Mouse (Mus musculus) erythroid progenitor cell, adult 5-6 weeks (primary cell): Measurements from ENCODE around the gene Gm20388. TPM values are rescaled to one million over a fixed set of nuclear protein-coding genes. Genes with fewer than 3 reads are reported as not detected.

Source experiments
- ATAC-seq: replicated peaks from 2 replicates; pipeline ENCODE4 v1.8.0; 2016; ENCODE audit warnings: moderate number of reproducible peaks, mild to moderate bottlenecking, moderate TSS enrichment, inconsistent platforms; ENCODE audit not compliant: poor library complexity, low FRiP score, severe bottlenecking
- total RNA-seq, 2 experiments: library from RNA; stranded (forward) in 1 of 2; stranded (reverse) in 1 of 2; fragments of 150-400 nt in 1 of 2; fragments of 186-747, 209-891 nt in 1 of 2; gene quantifications; 2 replicates each; pipeline versions ENCODE4 v1.2.3 to v1.2.4; 2015 to 2017; ENCODE audit warnings: low replicate concordance in 2 of 2

The Gm20388 gene
- total RNA-seq, 2 experiments from 2014 or later: 4.2 TPM; not detected in 1

DNA sequence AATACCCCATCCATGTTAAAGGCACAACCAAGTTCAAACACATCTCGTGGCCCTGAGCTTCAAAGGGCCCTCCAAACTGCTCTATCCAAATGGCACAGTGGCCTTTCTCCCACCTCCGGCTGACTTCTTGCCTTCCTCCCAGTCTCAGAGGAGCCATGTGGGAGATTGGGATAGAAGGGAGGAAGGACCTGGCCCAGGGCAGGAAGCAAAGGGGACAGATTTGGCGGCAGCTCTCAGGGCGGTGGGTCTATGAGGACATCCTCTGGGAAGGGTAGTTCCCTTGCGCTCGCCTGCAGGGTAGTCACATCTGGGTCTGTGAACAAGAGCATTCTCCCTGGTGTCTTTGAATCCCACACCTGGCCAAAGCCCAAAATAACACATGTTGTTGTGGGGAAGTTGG lies 2786.9 kb downstream of the Gm20388 start:
- ATAC-seq: no peak

DNA sequence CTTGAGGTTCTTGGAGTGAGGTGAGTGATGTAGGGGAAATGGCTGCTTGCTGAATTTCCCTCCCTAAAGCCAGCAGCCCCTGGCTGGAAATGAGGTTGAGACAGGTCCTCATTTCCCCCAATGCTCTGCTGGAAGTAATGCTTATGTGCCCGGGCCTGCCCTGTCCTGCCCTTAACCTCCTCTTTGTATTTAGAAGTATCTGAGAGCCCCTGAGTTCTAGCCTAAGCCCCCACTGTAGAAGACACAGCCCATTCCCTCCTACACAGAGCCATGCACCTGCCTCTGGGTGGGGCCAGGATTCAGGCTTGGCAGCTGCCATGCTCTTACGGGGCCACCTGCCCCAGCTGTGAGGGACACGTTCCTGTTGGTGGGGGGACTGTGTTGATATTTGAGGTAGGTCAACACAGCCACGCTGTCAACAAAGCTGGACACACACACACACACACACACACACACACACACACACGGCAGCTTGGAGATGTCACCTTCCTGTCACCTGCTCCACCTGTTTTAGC lies 2787.7 kb downstream of the Gm20388 start:
- ATAC-seq: no peak

DNA sequence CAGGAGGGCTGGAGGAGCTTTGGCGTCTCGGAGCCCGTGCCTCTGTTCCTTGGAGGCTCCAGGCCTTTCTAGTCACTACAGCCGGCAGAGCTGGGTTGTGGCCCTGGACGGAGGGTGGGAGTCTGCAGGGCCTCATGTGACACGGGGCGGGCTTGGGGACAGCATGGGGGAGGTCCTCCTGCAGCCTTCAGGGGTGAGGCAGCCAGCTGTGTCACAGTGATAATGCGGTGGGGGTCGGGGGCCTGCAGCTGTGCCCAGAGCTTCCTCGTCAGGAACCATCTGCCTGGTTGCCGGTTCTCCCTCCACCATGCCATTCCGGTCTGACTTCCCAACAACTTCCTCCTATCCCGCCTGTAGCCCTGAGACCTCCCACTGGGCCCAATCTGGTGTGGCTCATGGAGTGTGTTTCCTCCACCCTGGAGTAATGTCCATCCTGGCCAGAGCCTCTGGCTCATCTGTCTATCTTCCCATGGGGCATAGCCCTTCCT lies 2788.4 kb downstream of the Gm20388 start, which contains the start of gene Cbfa2t3:
Gene Cbfa2t3 (minus strand): TSS at position 105 of the 488 bp plus-strand sequence.
- no peak for ATAC-seq

DNA sequence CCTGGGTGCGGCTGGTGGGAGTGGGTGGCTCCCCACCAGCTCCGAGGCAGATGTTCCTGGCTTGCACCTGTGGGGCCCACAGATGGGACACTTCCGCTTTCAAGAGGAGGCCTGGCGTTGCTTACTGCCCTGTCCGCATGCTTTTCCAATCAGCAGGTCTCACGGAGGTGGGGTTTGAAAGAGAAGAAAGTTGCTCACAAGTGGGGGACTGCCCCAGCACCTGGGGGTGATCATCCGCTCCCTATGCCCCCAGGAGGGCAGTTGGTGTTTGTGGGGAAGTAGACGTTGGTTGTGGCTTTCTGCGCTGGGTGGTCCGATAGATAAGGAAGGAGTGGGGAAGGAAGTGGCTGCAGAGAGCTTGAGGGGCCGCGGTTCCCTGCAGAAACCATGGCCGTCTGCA lies 2790.0 kb downstream of the Gm20388 start:
- no peak for ATAC-seq

DNA sequence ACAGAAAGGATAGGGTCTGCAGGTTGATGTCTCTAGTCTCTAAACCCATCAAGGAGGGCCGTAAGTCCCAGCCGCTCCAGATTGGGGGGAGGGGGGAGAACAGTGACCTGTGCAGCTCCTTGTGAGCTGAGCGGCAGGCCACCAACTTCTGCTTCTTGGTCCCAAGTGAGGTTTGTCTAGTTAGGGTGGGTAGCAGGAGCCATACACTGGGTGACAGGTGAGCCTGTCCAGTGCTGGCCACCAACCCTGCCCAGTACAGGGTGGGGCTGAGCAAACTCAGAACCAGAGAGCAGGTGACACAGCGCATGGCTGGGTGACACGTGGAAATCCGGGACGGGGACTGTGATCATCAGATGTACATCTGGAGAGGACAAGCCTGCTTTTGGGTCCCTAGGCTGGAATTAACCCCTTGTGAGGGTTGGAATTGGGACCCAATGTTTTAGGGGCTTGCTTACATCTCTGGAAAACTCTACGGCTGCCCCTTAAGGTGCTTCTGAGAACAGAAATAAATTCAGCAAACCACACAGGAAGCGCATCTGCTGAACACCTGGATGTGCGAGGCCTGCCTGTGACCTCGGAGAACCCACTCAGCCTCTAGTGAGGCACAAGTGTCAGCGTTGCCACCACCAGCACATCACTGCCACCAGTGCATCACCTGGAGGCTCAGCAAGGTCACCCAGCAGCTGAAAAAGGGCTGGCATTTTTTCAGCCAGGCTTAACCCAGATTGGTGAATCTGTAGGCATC lies 2791.0 kb downstream of the Gm20388 start:
- ATAC-seq: no peak

DNA sequence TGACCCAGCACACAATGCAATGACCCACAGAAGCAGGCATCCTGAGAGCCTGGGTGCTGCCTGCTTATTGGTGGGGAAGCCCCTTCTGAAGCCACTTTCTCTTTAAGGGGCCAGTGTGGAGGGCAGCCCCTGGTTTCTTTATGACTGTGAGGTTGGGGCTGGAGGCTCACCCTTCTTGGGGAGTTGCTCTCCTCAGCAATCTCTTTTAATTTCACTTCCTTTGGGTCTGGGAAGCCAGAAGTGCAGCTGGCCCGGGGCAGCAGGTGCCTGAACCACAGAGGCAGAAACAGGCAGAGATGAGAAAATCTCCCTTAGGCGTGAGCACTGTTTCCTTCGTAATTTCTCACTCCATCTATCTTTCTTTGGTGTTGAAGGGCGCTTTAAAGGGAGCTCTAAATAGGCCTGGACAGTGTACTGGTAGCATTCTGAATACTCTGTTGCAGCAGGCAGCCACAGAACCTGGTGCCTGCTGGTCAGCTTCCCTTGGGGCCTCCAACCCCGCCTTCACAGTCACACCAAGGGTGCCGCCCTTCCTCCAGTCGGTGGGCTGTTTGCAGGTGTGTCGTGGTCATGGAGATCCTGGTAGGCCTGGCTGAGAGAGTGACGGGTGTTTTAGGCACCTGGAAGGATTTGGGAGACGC lies 2791.8 kb downstream of the Gm20388 start:
- no peak for ATAC-seq

- ATAC-seq: no peak
Measured at GRCm38 (mm10) chr8:122702957-122703356, 2792.3 kb downstream of the Gm20388 start.

- ATAC-seq: no peak
Measured at GRCm38 (mm10) chr8:122704612-122705011, 2794.0 kb downstream of the Gm20388 start.

DNA sequence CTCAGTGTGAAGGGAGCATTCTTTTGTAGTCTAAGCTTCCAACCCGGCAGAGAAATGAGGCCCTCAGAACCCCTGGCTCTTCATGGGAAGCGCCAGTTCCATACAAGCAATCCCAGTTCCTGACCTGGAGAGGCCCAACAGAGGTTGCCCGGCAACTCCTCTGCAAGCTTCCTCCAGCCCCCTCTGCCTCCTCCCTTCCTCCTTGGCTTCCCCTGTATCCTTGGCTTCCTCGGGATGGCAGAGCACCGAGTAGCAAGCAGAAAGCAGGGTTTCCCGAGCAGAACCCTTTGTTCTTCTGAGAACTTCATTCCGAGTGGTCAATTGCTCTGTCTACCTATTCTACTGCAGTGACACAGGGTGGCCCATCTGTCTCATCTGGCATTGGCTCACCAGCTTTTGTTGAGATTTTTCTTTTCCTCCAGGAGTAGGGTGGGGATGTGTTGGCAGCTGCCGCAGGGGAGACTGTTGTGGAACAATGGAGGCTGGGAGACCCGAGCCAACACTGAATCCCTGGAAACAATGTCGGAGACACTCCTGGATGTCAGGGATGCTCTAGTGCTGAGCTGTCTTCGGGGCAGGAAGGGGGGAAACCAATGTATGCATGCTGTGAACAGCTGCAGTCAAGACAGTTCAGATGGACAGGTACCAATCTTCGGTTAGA lies 2795.4 kb downstream of the Gm20388 start:
- ATAC-seq: no peak

DNA sequence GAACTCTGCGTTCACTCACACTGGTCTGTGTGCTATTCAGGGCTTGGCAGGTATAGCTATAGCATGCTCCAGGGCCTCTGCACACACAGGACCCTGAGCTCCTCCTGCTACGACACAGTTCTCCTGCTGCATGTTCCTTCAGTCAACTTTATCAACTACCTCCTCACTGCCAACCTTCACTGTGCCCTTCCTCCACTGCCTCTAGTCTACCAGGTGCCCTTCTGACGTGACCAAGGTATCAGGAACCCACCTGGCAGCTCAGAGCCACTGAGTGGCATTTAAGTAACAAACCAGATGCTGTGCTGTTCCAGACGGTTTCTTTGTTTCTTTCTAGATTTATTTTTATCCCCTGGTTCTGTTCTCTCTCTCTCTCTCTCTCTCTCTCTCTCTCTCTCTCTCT lies 2796.5 kb downstream of the Gm20388 start:
- no peak for ATAC-seq

GRCm38 (mm10) chr8:122709340-122710111 lies 2798.9 kb downstream of the Gm20388 start:
- ATAC-seq: no peak

DNA sequence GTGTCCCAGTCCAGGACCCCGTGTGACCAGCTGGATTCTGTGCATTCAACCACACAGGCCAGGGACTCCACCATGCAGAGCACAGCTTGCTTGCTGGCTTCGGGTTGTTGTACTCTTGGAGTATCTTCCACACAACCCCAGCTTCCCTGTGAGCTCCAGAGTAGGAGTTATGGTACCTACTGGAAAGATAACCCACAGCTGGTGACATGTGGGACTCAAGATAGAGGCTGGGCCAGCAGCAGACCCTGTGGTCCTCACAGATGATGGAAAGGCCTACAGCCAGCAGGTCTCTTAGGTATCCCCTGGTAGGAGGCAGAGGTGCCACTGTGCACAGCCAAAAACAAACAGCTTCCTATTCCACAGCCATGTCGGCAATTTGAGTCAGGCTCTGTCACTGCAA lies 2800.8 kb downstream of the Gm20388 start:
- ATAC-seq: 0 out of 2 replicates have a peak, but pooled peaks have one; percentile 2

DNA sequence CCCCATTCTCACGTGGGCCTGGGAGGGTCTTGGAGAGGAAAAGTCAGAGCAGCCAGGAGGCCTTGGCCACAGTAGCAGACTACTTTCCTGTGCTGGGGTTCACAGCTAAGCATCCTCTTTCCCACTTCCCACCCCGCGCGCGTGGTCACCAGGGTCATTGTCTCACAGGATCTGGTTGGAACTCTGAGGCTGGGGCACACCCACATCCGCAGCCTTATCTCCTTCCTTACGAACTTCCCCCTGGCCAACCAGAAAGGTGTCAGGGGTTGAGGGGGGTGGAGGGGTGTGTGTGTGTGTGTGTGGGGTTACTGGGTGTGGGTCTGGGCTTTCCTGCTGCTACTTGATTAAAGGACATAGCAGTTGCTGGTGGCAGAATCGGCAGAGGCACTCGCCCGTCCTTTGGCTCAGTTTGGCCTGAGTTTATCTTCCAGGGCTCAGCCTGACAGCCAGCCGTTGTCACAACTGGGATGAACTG lies 2801.3 kb downstream of the Gm20388 start:
- peak; percentile 64 for ATAC-seq

DNA sequence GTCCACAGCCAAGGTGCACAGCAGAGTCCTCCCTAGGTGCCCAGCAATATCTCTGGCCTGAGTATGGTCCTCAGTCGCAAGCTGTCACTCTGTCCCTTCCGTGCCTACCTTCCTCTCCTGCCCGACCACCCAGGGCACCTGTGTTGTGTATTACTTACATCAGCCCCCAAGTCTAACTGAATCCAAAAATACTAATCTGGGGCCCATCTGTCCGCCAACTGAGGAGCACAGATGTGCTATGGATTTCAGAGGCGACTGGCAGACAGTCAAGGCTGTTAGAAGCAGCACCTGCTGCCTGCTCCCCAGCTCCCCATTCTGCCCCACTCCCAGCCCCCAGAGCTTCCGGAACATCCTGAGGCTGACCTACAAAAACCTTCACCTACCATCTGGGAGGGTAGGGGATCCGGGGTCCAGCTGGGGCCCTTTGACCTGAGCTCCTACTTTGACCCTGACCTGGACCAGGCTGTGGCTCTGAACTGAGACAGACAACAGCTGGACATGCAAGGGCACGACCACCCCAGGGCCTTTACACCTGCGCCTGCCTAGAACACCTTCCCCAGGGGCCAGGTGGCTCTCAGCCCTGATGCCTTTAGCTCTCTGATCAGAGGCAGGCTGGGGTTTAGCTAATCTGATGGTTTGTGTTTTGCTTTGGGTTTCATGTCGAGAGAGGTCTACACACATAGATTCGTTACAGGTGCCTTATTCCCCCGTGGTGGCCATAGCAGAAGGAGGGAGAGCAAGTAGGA lies 2801.9 kb downstream of the Gm20388 start:
- ATAC-seq: no peak

DNA sequence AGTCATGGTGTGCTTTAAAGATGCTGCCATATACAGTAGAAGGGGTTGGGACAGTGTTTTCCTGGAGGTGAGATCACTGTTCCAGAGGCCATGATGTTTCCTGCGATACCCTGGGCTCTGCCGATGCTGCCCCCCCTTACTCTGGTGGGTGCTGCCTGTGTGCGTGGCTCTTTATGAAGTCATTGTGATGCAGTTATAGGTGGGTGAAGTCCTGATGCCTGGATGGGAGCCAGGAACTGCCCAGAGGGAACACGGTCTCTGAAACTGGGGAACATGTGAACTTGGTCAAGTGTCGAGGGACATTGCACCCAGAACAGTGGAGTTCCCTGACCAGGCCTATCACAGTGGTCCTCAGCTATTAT lies 2802.5 kb downstream of the Gm20388 start:
- no peak for ATAC-seq

- no peak for ATAC-seq
Measured at GRCm38 (mm10) chr8:122716566-122716965, 2805.9 kb downstream of the Gm20388 start.

DNA sequence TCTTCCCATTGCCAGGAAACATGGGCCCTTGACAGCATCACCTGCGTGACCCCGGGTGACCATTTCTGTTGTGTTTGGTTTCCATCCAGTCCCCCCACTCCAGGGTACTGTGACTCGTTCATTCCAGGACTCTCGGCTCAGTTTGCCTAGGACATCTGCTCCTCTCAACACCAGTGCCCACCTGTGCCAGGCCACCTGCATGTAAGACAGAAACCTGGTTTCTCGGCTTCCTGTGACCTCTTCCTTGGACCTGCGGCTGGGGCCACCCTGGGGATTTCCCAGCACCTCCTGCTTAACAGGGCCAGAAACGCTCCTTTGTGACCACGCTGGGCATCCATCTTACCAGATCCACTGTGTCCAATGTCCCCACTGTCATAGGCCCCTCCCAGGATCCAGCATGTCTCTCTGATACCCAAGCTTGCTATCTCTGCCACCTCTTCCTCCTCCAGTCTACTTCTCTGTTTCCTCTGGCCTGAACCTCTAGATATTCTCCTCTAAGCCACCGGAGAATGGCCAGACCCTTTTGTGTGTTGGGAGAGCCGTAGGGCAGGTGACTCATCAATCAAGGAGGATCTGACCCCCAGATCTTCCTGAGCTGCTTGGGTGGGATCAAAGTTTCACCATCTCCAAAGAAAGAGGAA lies 2807.3 kb downstream of the Gm20388 start:
- no peak for ATAC-seq

GRCm38 (mm10) chr8:122718711-122719499 lies 2808.3 kb downstream of the Gm20388 start:
- peak; percentile 1; the same call in 1 of the 2 replicates for ATAC-seq
